Mouse (Mus musculus) ES-E14 (cell line): ENCODE data around the gene Ddx39.

ENCODE experiments used
- CHD2 ChIP-seq: IDR thresholded peaks from 2 replicates; pipeline ENCODE4 v1.6.1; 2014; ENCODE audit warnings: mild to moderate bottlenecking, low read depth, low read length, inconsistent platforms
- HCFC1 ChIP-seq: IDR thresholded peaks from 2 replicates; pipeline ENCODE4 v1.6.1; 2012; ENCODE audit warnings: low read length, inconsistent platforms, borderline replicate concordance; ENCODE audit not compliant: insufficient read depth
- MAFK ChIP-seq: IDR thresholded peaks from 2 replicates; pipeline ENCODE4 v1.6.1; 2014; ENCODE audit warnings: mild to moderate bottlenecking, low read depth, low read length, inconsistent platforms; ENCODE audit not compliant: insufficient read depth
- ZC3H11A ChIP-seq: IDR thresholded peaks from 2 replicates; pipeline ENCODE4 v1.6.1; 2012; ENCODE audit warnings: low read depth, mild to moderate bottlenecking, inconsistent platforms, low read length, borderline replicate concordance
- ZNF384 ChIP-seq: IDR thresholded peaks from 2 replicates; pipeline ENCODE4 v1.6.1; 2012; ENCODE audit warnings: low read depth, low read length, inconsistent platforms

DNA sequence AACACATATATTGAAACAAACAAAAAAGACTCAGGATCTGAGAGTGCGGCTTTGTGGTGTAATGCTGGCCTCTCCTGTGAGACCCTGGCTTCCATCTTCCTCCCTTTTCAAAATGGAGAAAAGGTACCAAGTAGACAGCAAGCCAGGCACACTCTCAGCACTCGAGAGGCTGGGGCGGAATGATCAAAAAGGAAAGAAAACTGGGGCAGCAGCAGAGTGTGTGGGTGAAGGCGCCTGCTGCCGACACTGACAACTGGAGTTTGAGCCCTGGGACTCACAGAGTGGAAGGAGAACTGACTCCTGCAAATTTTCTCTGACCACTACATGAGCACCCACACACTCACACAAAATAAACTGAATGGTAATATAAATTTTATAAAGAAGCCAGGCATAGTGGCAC is 40.5 kb upstream of the Ddx39 start:
- TF ChIP-seq HCFC1 (no peak), CHD2 (no peak), MAFK (no peak), ZC3H11A (no peak), ZNF384 (no peak)
